Mouse (Mus musculus) MEL (cell line): Measurements from ENCODE around the gene Gnaq. TPM values are rescaled to one million over a fixed set of nuclear protein-coding genes. Genes with fewer than 3 reads are reported as not detected.
A peak's percentile ranks its signal among the peaks of the same experiment; 100 is the strongest.

Experiments
- DNase-seq: peaks from one replicate; pipeline ENCODE4 v3.0.0; 2011; ENCODE audit warnings: low read depth, low spot score
- H3K27ac ChIP-seq: 2 replicates; pipeline ENCODE4 v1.5.1; 2012; ENCODE audit warnings: low read depth, mild to moderate bottlenecking, control low read depth, low read length, moderate library complexity; ENCODE audit not compliant: control insufficient read depth
- H3K27me3 ChIP-seq, 2 experiments: fragments of 150-350 bp in 1 of 2; sonication (generic) in 1 of 2; 2 replicates each; pipeline ENCODE4 v1.6.1; 2012; ENCODE audit warnings: low read length in 2 of 2, mild to moderate bottlenecking in 2 of 2, improper control_type of control experiment in 1 of 2, moderate library complexity in 1 of 2; ENCODE audit not compliant: insufficient read depth in 2 of 2, control insufficient read depth in 1 of 2
- H3K36me3 ChIP-seq, 2 experiments: 2 replicates each; pipeline ENCODE4 v1.6.1; 2012 to 2014; ENCODE audit warnings: low read length in 2 of 2, improper control_type of control experiment in 1 of 2, inconsistent platforms in 1 of 2, mild to moderate bottlenecking in 1 of 2; ENCODE audit not compliant: insufficient read depth in 2 of 2, control insufficient read depth in 1 of 2
- H3K4me1 ChIP-seq, 2 experiments: fragments of 150-350 bp in 1 of 2; sonication (generic) in 1 of 2; 2 replicates each; pipeline ENCODE4 v1.6.1; 2012; ENCODE audit warnings: low read length in 2 of 2, improper control_type of control experiment in 1 of 2, mild to moderate bottlenecking in 1 of 2; ENCODE audit not compliant: insufficient read depth in 2 of 2, control insufficient read depth in 1 of 2
- H3K4me3 ChIP-seq, 2 experiments: fragments of 150-350 bp in 1 of 2; sonication (generic) in 1 of 2; 2 replicates each; pipeline ENCODE4 v1.5.1; 2012; ENCODE audit warnings: low read depth in 2 of 2, low read length in 2 of 2, mild to moderate bottlenecking in 2 of 2, moderate library complexity in 2 of 2, control low read depth in 1 of 2, improper control_type of control experiment in 1 of 2; ENCODE audit not compliant: control insufficient read depth in 1 of 2, insufficient read depth in 1 of 2
- H3K79me2 ChIP-seq: 2 replicates; pipeline ENCODE4 v1.6.1; 2012; ENCODE audit warnings: mild to moderate bottlenecking, low read length, moderate library complexity; ENCODE audit not compliant: control insufficient read depth, poor library complexity, insufficient read depth
- H3K9ac ChIP-seq: 2 replicates; pipeline ENCODE4 v1.6.1; 2012; ENCODE audit warnings: low read depth, mild to moderate bottlenecking, control low read depth, low read length, moderate library complexity; ENCODE audit not compliant: control insufficient read depth, poor library complexity, severe bottlenecking
- H3K9me3 ChIP-seq: fragments of 150-350 bp; sonication (generic); replicated peaks from 2 replicates; pipeline ENCODE4 v1.6.1; 2012; ENCODE audit warnings: mild to moderate bottlenecking, low read length, improper control_type of control experiment, moderate library complexity; ENCODE audit not compliant: insufficient read depth
- CHD2 ChIP-seq: IDR thresholded peaks from 2 replicates; pipeline ENCODE4 v1.6.1; 2011; ENCODE audit warnings: low read length, improper control_type of control experiment
- E2F4 ChIP-seq: IDR thresholded peaks from 2 replicates; pipeline ENCODE4 v1.6.1; 2011; ENCODE audit warnings: low read depth, low read length, improper control_type of control experiment, borderline replicate concordance
- ETS1 ChIP-seq: IDR thresholded peaks from 2 replicates; pipeline ENCODE4 v1.6.1; 2012; ENCODE audit warnings: low read depth, mild to moderate bottlenecking, inconsistent platforms, low read length, improper control_type of control experiment, moderate library complexity
- JUND ChIP-seq: IDR thresholded peaks from 2 replicates; pipeline ENCODE4 v1.6.1; 2011; ENCODE audit warnings: low read depth, mild to moderate bottlenecking, improper control_type of control experiment, low read length
- MYB ChIP-seq: IDR thresholded peaks from 2 replicates; pipeline ENCODE4 v1.6.1; 2011; ENCODE audit warnings: mild to moderate bottlenecking, low read depth, low read length, improper control_type of control experiment
- NELFE ChIP-seq: IDR thresholded peaks from 2 replicates; pipeline ENCODE4 v1.6.1; 2011; ENCODE audit warnings: low read depth, low read length, improper control_type of control experiment
- POLR2A ChIP-seq, 2 experiments: IDR thresholded peaks; 2 replicates each; pipeline ENCODE4 v1.6.1; 2011 to 2012; ENCODE audit warnings: low read length in 2 of 2, mild to moderate bottlenecking in 2 of 2, control low read depth in 1 of 2, improper control_type of control experiment in 1 of 2, low read depth in 1 of 2, moderate library complexity in 1 of 2; ENCODE audit not compliant: control insufficient read depth in 1 of 2, insufficient read depth in 1 of 2, poor library complexity in 1 of 2
- POLR2AphosphoS2 ChIP-seq: IDR thresholded peaks from 2 replicates; pipeline ENCODE4 v1.6.1; 2011; ENCODE audit warnings: low read length, improper control_type of control experiment
- SIN3A ChIP-seq: IDR thresholded peaks from 2 replicates; pipeline ENCODE4 v1.6.1; 2012; ENCODE audit warnings: low read length, improper control_type of control experiment, inconsistent platforms
- SMC3 ChIP-seq: IDR thresholded peaks from 2 replicates; pipeline ENCODE4 v1.6.1; 2011; ENCODE audit warnings: low read depth, low read length, improper control_type of control experiment
- TAL1 ChIP-seq: IDR thresholded peaks from 2 replicates; pipeline ENCODE4 v1.6.1; 2012; ENCODE audit warnings: mild to moderate bottlenecking, inconsistent platforms, low read length, moderate library complexity, mixed read lengths
- TCF12 ChIP-seq: IDR thresholded peaks from 2 replicates; pipeline ENCODE4 v1.6.1; 2014; ENCODE audit warnings: low read depth, mild to moderate bottlenecking, inconsistent platforms, low read length, improper control_type of control experiment, moderate library complexity
- UBTF ChIP-seq: IDR thresholded peaks from 2 replicates; pipeline ENCODE4 v1.6.1; 2012; ENCODE audit warnings: low read depth, mild to moderate bottlenecking, inconsistent platforms, low read length, improper control_type of control experiment, moderate library complexity, borderline replicate concordance; ENCODE audit not compliant: insufficient read depth
- ZC3H11A ChIP-seq: IDR thresholded peaks from 2 replicates; pipeline ENCODE4 v1.6.1; 2012; ENCODE audit warnings: low read depth, mild to moderate bottlenecking, inconsistent platforms, low read length, improper control_type of control experiment
- ZKSCAN1 ChIP-seq: IDR thresholded peaks from 2 replicates; pipeline ENCODE4 v1.6.1; 2012; ENCODE audit warnings: low read depth, mild to moderate bottlenecking, inconsistent platforms, low read length, improper control_type of control experiment, moderate library complexity
- ZMIZ1 ChIP-seq: IDR thresholded peaks from 2 replicates; pipeline ENCODE4 v1.6.1; 2012; ENCODE audit warnings: low read depth, mild to moderate bottlenecking, inconsistent platforms, low read length, improper control_type of control experiment, moderate library complexity
- polyA plus RNA-seq, 2 experiments: library from polyadenylated mRNA; stranded (reverse) in 1 of 2; unstranded in 1 of 2; fragments of >175 nt in 1 of 2; fragments of >200 nt in 1 of 2; gene quantifications; 2 replicates each; pipeline versions ENCODE4 v1.2.1 to v1.2.4; 2012; ENCODE audit warnings: low replicate concordance in 2 of 2, low read depth in 1 of 2; ENCODE audit not compliant: insufficient read length in 2 of 2, insufficient read depth in 1 of 2, missing spikeins in 1 of 2
- total RNA-seq: library from RNA; depleted of rRNA; stranded (reverse); fragments of 300-350 nt; gene quantifications from 2 replicates; pipeline ENCODE4 v1.2.3, GENCODE M21; 2012

Gnaq gene
- total and polyA plus RNA-seq, 3 experiments, result not detected

DNA sequence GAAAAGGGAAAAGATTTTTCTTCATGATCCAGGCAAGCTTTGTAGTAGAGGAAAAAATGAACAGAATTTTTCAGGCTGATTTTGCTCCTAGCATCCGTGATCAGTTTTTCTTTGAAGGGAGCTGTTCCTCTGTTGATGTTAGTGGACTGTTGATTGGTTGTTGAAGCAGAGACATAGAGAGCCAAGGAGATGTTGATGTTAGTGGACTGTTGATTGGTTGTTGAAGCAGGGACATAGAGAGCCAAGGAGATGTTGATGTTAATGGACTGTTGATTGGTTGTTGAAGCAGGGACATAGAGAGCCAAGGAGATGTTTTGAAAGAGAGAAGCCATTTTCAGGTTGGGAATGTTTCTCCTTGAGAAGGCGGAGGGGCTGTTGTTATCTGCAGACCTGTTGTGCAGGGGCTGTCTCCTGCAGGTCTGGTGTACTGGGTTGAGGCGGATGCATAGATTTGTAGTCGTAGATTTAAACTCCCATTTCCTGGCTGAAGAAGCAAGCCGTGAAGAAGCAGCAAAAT lies 5.5 kb downstream of the Gnaq start:
- no peak overlapping the region for H3K4me3 ChIP-seq
- H3K36me3 ChIP-seq, result no peaks in the 10 kb centered on the region
- no peaks in the 10 kb centered on the region for H3K4me1 ChIP-seq
- peaks cover 0 to 3% of the 10 kb centered on the region in 2 experiments; a peak in 2 of 4 replicates for H3K27me3 ChIP-seq
- H3K9ac ChIP-seq, result no peak overlapping the region
- TF ChIP-seq ZMIZ1, result no peak
- no peak for TF ChIP-seq SMC3
- TF ChIP-seq TAL1, result no peak
- no peak for TF ChIP-seq ZC3H11A
- no peak for TF ChIP-seq JUND
- no peak for TF ChIP-seq POLR2AphosphoS2
- no peak for TF ChIP-seq ETS1
- TF ChIP-seq UBTF, result no peak
- TF ChIP-seq E2F4, result no peak
- no peak for TF ChIP-seq ZKSCAN1
- TF ChIP-seq TCF12, result no peak
- TF ChIP-seq SIN3A, result no peak
- TF ChIP-seq NELFE, result no peak
- TF ChIP-seq MYB, result no peak
- no peak for TF ChIP-seq CHD2
- no peak overlapping the region for H3K27ac ChIP-seq
- H3K79me2 ChIP-seq, result no peaks in the 10 kb centered on the region
- no peak for DNase-seq
- no peaks in the 10 kb centered on the region for H3K9me3 ChIP-seq

DNA sequence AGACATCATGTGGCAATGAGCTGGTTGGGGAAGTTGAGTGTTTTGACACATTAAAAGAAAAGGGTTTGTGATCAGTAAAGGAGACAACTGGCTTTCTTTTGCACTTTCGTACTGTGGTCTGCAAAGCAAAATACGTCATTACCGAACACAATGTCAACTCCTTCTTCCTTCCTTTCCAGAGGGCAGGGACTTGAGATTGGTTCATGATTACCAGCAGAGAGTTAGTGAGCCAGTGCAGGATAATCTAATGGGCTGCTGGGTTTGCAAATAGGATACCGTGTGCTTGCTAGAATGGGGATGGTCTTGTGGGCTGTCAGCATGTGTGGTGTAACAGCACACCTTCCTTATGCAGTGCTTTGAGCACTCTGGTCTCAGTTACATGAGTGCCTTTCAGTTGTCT lies 8.1 kb downstream of the Gnaq start:
- Histone ChIP-seq H3K4me1 (no peaks in the 10 kb centered on the region), H3K36me3 (no peaks in the 10 kb centered on the region), H3K27ac (no peak overlapping the region), H3K9ac (no peak overlapping the region), H3K9me3 (no peaks in the 10 kb centered on the region), H3K27me3 (peaks cover 0 to 3% of the 10 kb centered on the region in 2 experiments; a peak in 2 of 4 replicates), H3K4me3 (no peak overlapping the region), H3K79me2 (no peaks in the 10 kb centered on the region)
- TF ChIP-seq POLR2A (IDR thresholded peaks at IDR 0.05; ENCODE audit: control insufficient read depth in 1 of 2, insufficient read depth in 1 of 2, low read depth in 1 of 2, low read length in 2 of 2, poor library complexity in 1 of 2), result no peak
- TF ChIP-seq E2F4, result no peak
- no peak for DNase-seq

GRCm38 (mm10) chr19:16141857-16142256 lies 9.2 kb downstream of the Gnaq start:
- no peak overlapping the region for H3K4me3 ChIP-seq
- no peaks in the 10 kb centered on the region for H3K36me3 ChIP-seq
- no peaks in the 10 kb centered on the region for H3K9me3 ChIP-seq
- no peaks in the 10 kb centered on the region for H3K79me2 ChIP-seq
- peaks cover 0 to 2% of the 10 kb centered on the region in 2 experiments; a peak in 1 of 4 replicates for H3K27me3 ChIP-seq
- no peak overlapping the region for H3K27ac ChIP-seq
- DNase-seq, result no peak
- TF ChIP-seq SMC3 (no peak), TAL1 (peak; percentile 27; the same call in 1 of the 2 replicates)
- H3K4me1 ChIP-seq, result no peaks in the 10 kb centered on the region
- no peak overlapping the region for H3K9ac ChIP-seq
